Mouse (Mus musculus) lung, embryonic 14.5 days (tissue): ENCODE data around the gene Ctbp2. TPM values are rescaled to one million over a fixed set of nuclear protein-coding genes. Genes with fewer than 3 reads are reported as not detected.

Experiments used
- ATAC-seq: fragments of 200-750 bp; cut with Nextera tagmentation; 2 replicates; pipeline ENCODE4 v1.8.0; 2017; ENCODE audit warnings: mild to moderate bottlenecking, moderate TSS enrichment, moderate library complexity; ENCODE audit not compliant: insufficient read depth
- DNase-seq: peaks from one replicate; pipeline ENCODE4 v3.0.0-alpha.2; 2015
- H3K27ac ChIP-seq: fragments of 300-500 bp; sonication (generic); 2 replicates; pipeline ENCODE4 v1.5.1; 2014; ENCODE audit warnings: low read depth, mild to moderate bottlenecking, moderate library complexity
- H3K27me3 ChIP-seq: fragments of 300-500 bp; sonication (generic); 2 replicates; pipeline ENCODE4 v1.6.1; 2014; ENCODE audit warnings: low read length, control low read depth; ENCODE audit not compliant: insufficient read depth
- H3K36me3 ChIP-seq: fragments of 300-500 bp; sonication (generic); 2 replicates; pipeline ENCODE4 v1.6.1; 2014; ENCODE audit warnings: control low read depth; ENCODE audit not compliant: insufficient read depth
- H3K4me1 ChIP-seq: fragments of 300-500 bp; sonication (generic); 2 replicates; pipeline ENCODE4 v1.6.1; 2014; ENCODE audit warnings: antibody characterized with exemption, control low read depth; ENCODE audit not compliant: insufficient read depth
- H3K4me2 ChIP-seq: fragments of 300-500 bp; sonication (generic); 2 replicates; pipeline ENCODE4 v1.6.1; 2014; ENCODE audit warnings: mild to moderate bottlenecking
- H3K4me3 ChIP-seq: fragments of 300-500 bp; sonication (generic); 2 replicates; pipeline ENCODE4 v1.5.1; 2014; ENCODE audit warnings: low read depth, low read length
- H3K9ac ChIP-seq: fragments of 300-500 bp; sonication (generic); 2 replicates; pipeline ENCODE4 v1.6.1; 2014
- H3K9me3 ChIP-seq: fragments of 300-500 bp; sonication (generic); 2 replicates; pipeline ENCODE4 v1.6.1; 2016; ENCODE audit warnings: low read depth, low read length, control low read depth
- CTCF ChIP-seq: IDR thresholded peaks from 2 replicates; pipeline ENCODE4 v1.5.1; 2016; ENCODE audit warnings: antibody characterized with exemption, low read depth
- WGBS: fragments of 180-500 bp; shearing (Covaris S2); extraction: QIAGEN DNeasy Blood & Tissue Kit; methylation state at CpG from one replicate; pipeline ENCODE4 v1.1.7; 2014; 5-methylcytosine and 5-hydroxymethylcytosine counted together
- polyA plus RNA-seq: library from polyadenylated mRNA; unstranded; fragments of >200 nt; fragmentation: Nextera tagmentation; extraction: Ambion mirVana; gene quantifications from 2 replicates; pipeline ENCODE4 v1.2.1, GENCODE M21; 2014

The Ctbp2 gene
- polyA plus RNA-seq, 1 experiment from 2014 or later: 124 TPM

DNA sequence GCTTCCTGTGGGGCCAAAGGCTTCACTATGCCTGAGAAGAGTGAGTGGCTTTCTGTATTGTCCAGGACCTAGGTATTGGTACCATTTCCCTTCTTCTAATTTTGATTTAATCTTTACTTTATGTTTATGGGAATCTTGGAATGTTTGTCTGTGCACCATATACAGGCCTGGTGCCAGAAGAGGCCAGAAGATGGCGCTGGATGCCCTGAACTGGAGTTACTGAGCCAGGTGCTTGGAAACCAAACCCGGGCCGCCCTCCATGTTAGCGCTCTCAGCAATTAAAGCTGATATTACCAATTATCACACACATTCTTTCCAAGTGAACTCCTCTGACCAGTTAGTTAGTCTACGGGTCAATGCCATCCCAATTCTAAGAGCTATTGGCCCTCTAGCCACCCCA, 69.7 kb downstream of the Ctbp2 start:
- Histone ChIP-seq H3K27ac (no peak overlapping the region), H3K4me3 (no peak overlapping the region), H3K9ac (no peak overlapping the region), H3K36me3 (peaks cover 28% of the 10 kb centered on the region), H3K4me2 (no peak overlapping the region), H3K27me3 (no peaks in the 10 kb centered on the region), H3K9me3 (no peaks in the 10 kb centered on the region), H3K4me1 (peaks cover 2% of the 10 kb centered on the region; the same call in 1 of the 2 replicates)
- TF ChIP-seq CTCF: 0 out of 2 replicates have a peak, but pooled peaks have one; percentile 18
- no peak for DNase-seq
- WGBS: 90% methylated on average over 5 of the region's 5 CpGs
- no peak for ATAC-seq

DNA sequence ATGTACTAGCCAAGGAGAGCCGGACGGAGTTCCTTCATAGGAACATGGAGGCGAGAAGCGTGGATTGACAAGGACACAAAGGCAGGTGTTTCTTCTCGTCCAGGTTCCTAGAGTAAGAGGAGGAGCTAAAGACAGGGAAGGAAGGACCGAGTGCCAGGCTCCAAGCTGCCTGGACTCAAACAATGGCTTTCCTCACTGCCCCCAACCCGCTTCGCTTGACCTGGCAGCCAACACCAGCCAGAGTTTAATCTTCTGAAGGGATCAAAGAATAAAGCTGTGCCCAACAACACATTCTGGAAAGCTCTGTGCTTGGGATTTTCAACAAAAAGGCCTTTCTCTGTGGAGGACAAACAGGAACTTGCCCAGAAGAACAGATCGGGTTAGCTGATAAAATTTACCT, 70.4 kb downstream of the Ctbp2 start:
- DNase-seq: no peak
- no peak overlapping the region for H3K4me2 ChIP-seq
- no peaks in the 10 kb centered on the region for H3K9me3 ChIP-seq
- H3K4me1 ChIP-seq: peaks cover 2% of the 10 kb centered on the region; the same call in 1 of the 2 replicates
- WGBS: 75% methylated on average over 9 of the region's 9 CpGs
- no peak overlapping the region; the same call in 1 of the 2 replicates for H3K27ac ChIP-seq
- no peak overlapping the region for H3K9ac ChIP-seq
- H3K27me3 ChIP-seq: no peaks in the 10 kb centered on the region
- H3K4me3 ChIP-seq: no peak overlapping the region
- TF ChIP-seq CTCF: no peak
- H3K36me3 ChIP-seq: peaks cover 28% of the 10 kb centered on the region
- ATAC-seq: no peak

DNA sequence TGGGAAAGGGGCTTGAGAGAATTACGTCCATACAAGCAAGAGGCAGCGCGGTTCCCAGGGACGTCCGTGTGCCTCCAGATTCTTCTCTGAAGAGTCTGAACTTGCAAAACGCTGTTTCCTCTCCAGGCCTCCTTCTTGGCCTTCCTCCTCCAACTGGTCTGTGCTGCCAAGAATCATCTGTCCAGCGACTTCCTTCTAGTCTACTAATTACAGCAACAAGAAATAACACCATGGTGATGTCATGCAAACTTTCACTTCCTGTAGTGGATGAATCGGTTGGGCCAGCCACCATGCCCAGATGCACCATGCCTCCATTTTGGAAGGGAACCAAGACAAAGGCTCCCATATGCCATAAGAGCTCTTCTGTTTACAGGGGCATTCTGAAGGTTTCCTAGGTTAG, 71.3 kb downstream of the Ctbp2 start:
- Histone ChIP-seq H3K27me3 (no peaks in the 10 kb centered on the region), H3K4me1 (peaks cover 5% of the 10 kb centered on the region; the same call in 1 of the 2 replicates), H3K36me3 (peaks cover 24% of the 10 kb centered on the region), H3K9ac (no peak overlapping the region), H3K27ac (peak overlapping the region; percentile 69), H3K4me2 (no peak overlapping the region), H3K9me3 (no peaks in the 10 kb centered on the region), H3K4me3 (no peak overlapping the region)
- TF ChIP-seq CTCF: no peak
- ATAC-seq: peak; percentile 58; the same call in 1 of the 2 replicates
- DNase-seq: peak; percentile 81
- 61% methylated on average over 8 of the region's 8 CpGs for WGBS

DNA sequence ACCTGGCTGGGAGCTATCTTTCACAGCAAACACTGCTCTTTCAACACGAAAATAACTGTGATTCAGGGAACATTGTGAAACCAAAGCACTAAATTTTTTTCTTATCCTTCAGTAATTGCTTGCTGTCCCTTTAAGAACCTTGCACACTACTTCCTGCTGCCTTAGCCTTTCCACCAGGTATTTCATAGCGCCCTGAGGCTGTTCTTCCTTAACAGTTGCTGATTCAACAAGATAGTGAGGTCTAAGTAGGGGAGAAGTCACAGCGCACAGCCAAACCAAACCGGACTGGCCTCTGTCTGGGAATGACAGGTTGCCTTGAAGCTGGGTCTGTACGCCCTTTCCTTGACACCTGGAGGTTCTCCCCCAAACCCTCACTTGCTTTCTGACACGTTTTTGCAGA, 73.5 kb downstream of the Ctbp2 start:
- no peak overlapping the region for H3K9ac ChIP-seq
- no peak overlapping the region for H3K4me2 ChIP-seq
- no peak overlapping the region for H3K27ac ChIP-seq
- TF ChIP-seq CTCF: no peak
- H3K4me3 ChIP-seq: no peak overlapping the region
- no peaks in the 10 kb centered on the region for H3K9me3 ChIP-seq
- no peak for DNase-seq
- peaks cover 5% of the 10 kb centered on the region; the same call in 1 of the 2 replicates for H3K4me1 ChIP-seq
- WGBS: 64% methylated on average over 6 of the region's 6 CpGs
- peaks cover 18% of the 10 kb centered on the region for H3K36me3 ChIP-seq
- no peak for ATAC-seq
- H3K27me3 ChIP-seq: no peaks in the 10 kb centered on the region

DNA sequence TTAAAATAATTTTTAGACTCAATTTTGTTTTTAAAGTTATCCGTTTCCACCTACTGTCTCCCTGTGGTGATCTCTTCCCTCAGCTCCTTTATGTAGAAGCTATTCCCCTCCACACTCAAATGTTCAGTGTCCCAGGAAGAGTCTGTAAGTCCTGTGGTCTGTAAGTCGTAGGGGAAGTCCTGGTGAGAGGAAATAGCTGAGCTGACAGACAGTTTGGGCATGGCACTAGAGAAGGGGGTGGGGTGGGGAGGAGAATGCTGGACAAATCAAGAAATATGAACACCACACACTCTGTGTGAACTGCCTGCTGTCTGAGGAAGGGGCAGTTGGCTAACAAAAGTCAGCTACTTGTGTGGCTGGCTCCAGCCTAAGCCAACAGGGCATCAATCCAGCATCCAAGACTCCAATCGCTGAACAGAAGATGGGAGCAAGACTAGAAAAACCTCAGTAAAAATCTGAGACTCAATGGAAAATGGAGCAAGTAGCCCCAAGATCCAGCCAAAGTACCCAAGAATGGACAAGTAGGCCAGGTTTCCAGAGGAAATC, 76.0 kb downstream of the Ctbp2 start:
- Histone ChIP-seq H3K27ac (no peak overlapping the region; the same call in 1 of the 2 replicates), H3K9ac (no peak overlapping the region), H3K4me1 (peaks cover 3% of the 10 kb centered on the region; the same call in 1 of the 2 replicates), H3K4me2 (no peak overlapping the region), H3K36me3 (peaks cover 12% of the 10 kb centered on the region; the same call in 1 of the 2 replicates), H3K4me3 (no peak overlapping the region), H3K9me3 (no peaks in the 10 kb centered on the region), H3K27me3 (no peaks in the 10 kb centered on the region)
- ATAC-seq: no peak
- TF ChIP-seq CTCF: no peak
- WGBS: 57% methylated on average over 3 of the region's 3 CpGs
- no peak for DNase-seq

DNA sequence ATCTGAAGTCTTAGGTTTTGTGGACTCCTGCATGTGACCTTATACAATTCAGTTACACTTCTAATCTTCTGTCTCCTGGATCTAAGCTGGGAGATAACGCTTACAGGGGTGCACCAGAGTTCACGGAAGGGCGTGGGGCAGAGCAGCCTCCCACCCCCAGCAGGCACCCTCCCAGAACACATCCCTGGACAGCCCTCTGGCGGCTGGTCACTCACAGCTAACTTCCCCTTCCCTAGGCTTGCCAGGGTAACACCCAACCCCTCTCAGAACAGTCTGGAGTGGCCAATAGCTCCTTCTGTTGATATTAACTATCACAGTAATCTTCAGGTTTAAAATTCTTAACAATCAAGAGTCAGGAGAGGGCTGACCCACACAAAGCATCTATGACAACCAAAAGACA, 76.9 kb downstream of the Ctbp2 start:
- Histone ChIP-seq H3K4me1 (peaks cover 4% of the 10 kb centered on the region; the same call in 1 of the 2 replicates), H3K9ac (no peak overlapping the region), H3K27ac (no peak overlapping the region), H3K9me3 (no peaks in the 10 kb centered on the region), H3K27me3 (no peaks in the 10 kb centered on the region), H3K36me3 (peaks cover 7% of the 10 kb centered on the region; the same call in 1 of the 2 replicates), H3K4me3 (no peak overlapping the region), H3K4me2 (no peak overlapping the region)
- ATAC-seq (no peak), DNase-seq (no peak)
- WGBS: 58% methylated on average over 4 of the region's 4 CpGs
- TF ChIP-seq CTCF: no peak

DNA sequence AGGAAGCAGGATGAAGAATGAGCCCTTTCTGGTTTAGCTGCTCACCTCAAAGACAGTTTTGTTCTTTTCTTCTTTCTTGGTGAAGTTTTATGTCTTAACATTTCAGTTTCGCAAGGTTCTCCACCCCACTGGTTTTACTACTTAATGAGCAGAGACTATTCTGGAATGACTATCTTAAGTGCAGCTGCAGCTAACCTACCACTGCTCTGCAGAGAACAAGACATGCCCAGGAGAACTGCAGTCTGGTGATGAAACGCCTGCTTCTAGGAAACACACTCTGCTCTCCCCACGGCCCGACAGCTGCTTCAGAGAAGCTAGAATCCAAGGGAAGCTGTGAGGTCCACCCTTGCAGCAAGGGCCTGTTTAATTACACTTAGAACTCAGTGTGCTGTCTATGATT, 79.4 kb downstream of the Ctbp2 start:
- no peak for TF ChIP-seq CTCF
- peaks cover 7% of the 10 kb centered on the region; the same call in 1 of the 2 replicates for H3K36me3 ChIP-seq
- H3K9ac ChIP-seq: no peak overlapping the region
- no peak for ATAC-seq
- H3K4me3 ChIP-seq: no peak overlapping the region
- DNase-seq: no peak
- H3K27me3 ChIP-seq: no peaks in the 10 kb centered on the region
- peaks cover 25% of the 10 kb centered on the region for H3K4me1 ChIP-seq
- H3K4me2 ChIP-seq: no peak overlapping the region
- WGBS: 45% methylated on average over 4 of the region's 4 CpGs
- H3K27ac ChIP-seq: no peak overlapping the region
- H3K9me3 ChIP-seq: no peaks in the 10 kb centered on the region

DNA sequence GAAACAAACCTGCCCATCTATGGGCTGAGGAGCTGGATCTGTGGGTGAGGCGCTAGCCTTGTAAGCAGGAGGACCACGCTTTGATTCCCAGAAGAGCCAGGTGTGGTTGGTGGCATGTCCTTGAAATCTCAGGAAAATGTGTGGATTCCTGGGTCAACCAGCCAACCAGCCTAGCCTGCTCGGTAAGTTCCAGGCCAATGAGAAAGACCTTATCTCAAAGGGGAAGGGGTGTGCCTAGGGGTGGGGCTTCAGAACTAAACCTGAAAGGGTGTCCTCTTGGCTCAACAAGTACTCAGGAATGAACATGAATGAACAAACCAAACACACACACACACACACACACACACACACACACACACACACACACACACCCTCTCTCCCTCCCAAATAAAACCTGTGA, 82.4 kb downstream of the Ctbp2 start:
- TF ChIP-seq CTCF: no peak
- Histone ChIP-seq H3K36me3 (peaks cover 7% of the 10 kb centered on the region; the same call in 1 of the 2 replicates), H3K27me3 (no peaks in the 10 kb centered on the region), H3K4me1 (peaks cover 35% of the 10 kb centered on the region), H3K27ac (peak overlapping the region; percentile 90), H3K9ac (no peak overlapping the region), H3K9me3 (no peaks in the 10 kb centered on the region), H3K4me2 (peak overlapping the region; percentile 27), H3K4me3 (no peak overlapping the region)
- DNase-seq (peak; percentile 75), ATAC-seq (peak; percentile 75)
- 59% methylated on average over 3 of the region's 3 CpGs for WGBS
